Mouse (Mus musculus) megakaryocyte, embryonic 14.5 days (primary cell): ENCODE measurements at regions not wholly inside any gene's neighbourhood (a gene's known extent, or its start where the extent isn't known, plus 50 kb on each side); places are given as distances from the start of the nearest gene placed in this dataset.

Source experiments
- H3K27me3 ChIP-seq: replicated peaks from 2 replicates; pipeline ENCODE3; 2012; ENCODE audit warnings: inconsistent platforms
- H3K36me3 ChIP-seq: replicated peaks from 2 replicates; pipeline ENCODE3; 2012; ENCODE audit warnings: low read length, inconsistent platforms, mixed read lengths
- H3K4me1 ChIP-seq: 2 replicates; pipeline ENCODE4 v1.6.1; 2012; ENCODE audit warnings: inconsistent platforms
- H3K4me3 ChIP-seq: replicated peaks from 2 replicates; pipeline ENCODE3; 2012; ENCODE audit warnings: moderate library complexity, mild to moderate bottlenecking, inconsistent platforms
- H3K9me3 ChIP-seq: 2 replicates; pipeline ENCODE4 v1.6.1; 2012; ENCODE audit warnings: inconsistent platforms
- FLI1 ChIP-seq: IDR thresholded peaks from 2 replicates; pipeline ENCODE4 v1.6.1; 2012; ENCODE audit warnings: low read length, inconsistent platforms, mixed read lengths
- GATA1 ChIP-seq: IDR thresholded peaks from 3 replicates; pipeline ENCODE4 v1.6.1; 2012; ENCODE audit warnings: mixed read lengths, low read length, inconsistent platforms, borderline replicate concordance

- Histone ChIP-seq H3K27me3 (no peaks in the 10 kb centered on the region), H3K4me3 (no peak overlapping the region), H3K9me3 (peaks cover 23% of the 10 kb centered on the region)
Observed at GRCm38 (mm10) chr12:107855547-107855946, 147.9 kb downstream of the Bcl11b start.

GRCm38 (mm10) chr12:107856421-107857043, 146.9 kb downstream of the Bcl11b start:
- no peak for TF ChIP-seq GATA1
- TF ChIP-seq FLI1: no peak
- Histone ChIP-seq H3K4me1 (no peaks in the 10 kb centered on the region), H3K4me3 (no peak overlapping the region), H3K27me3 (no peaks in the 10 kb centered on the region), H3K9me3 (peaks cover 23% of the 10 kb centered on the region), H3K36me3 (no peaks in the 10 kb centered on the region)

More at GRCm38 (mm10) chr12:107855547-107855946, 147.9 kb downstream of the Bcl11b start:
- Histone ChIP-seq H3K4me1 (no peaks in the 10 kb centered on the region), H3K36me3 (no peaks in the 10 kb centered on the region)
- TF ChIP-seq GATA1 (no peak), FLI1 (no peak)

- H3K27me3 ChIP-seq: no peaks in the 10 kb centered on the region
- H3K4me1 ChIP-seq: no peaks in the 10 kb centered on the region
- no peak overlapping the region for H3K4me3 ChIP-seq
- no peak for TF ChIP-seq GATA1
- TF ChIP-seq FLI1: no peak
- no peaks in the 10 kb centered on the region for H3K36me3 ChIP-seq
- H3K9me3 ChIP-seq: peaks cover 23% of the 10 kb centered on the region
Observed at GRCm38 (mm10) chr12:107858536-107859280, 144.7 kb downstream of the Bcl11b start.

- Histone ChIP-seq H3K4me1 (no peaks in the 10 kb centered on the region), H3K4me3 (no peak overlapping the region), H3K9me3 (peaks cover 19% of the 10 kb centered on the region), H3K36me3 (no peaks in the 10 kb centered on the region), H3K27me3 (no peaks in the 10 kb centered on the region)
- TF ChIP-seq FLI1: no peak
- no peak for TF ChIP-seq GATA1
Observed at GRCm38 (mm10) chr12:107859750-107860149, 143.7 kb downstream of the Bcl11b start.

- Histone ChIP-seq H3K9me3 (peaks cover 19% of the 10 kb centered on the region), H3K4me3 (no peak overlapping the region), H3K36me3 (no peaks in the 10 kb centered on the region), H3K4me1 (no peaks in the 10 kb centered on the region), H3K27me3 (no peaks in the 10 kb centered on the region)
- TF ChIP-seq GATA1: no peak
- no peak for TF ChIP-seq FLI1
Observed at GRCm38 (mm10) chr12:107860358-107860757, 143.0 kb downstream of the Bcl11b start.
